Mouse (Mus musculus): ENCODE results near the gene Mfn2. TPM values are rescaled to one million over a fixed set of nuclear protein-coding genes. Genes with fewer than 3 reads are reported as not detected.
A peak's percentile ranks its signal among the peaks of the same experiment; 100 is the strongest.

Mfn2 gene
- total and polyA plus RNA-seq, 3 experiments, result 10.0 to 36.8 (median 17.5) TPM

- Histone ChIP-seq H3K9ac (ENCODE audit: insufficient read depth, low read depth) (no peak overlapping the region), H3K4me2 (ENCODE audit: insufficient read depth, low read depth, poor library complexity, severe bottlenecking) (no peak overlapping the region), H3K4me1 (ENCODE audit: control insufficient read depth in 1 of 2, insufficient read depth in 2 of 2) (peaks cover 6 to 34% of the 10 kb centered on the region in 2 experiments; a peak in 2 of 4 replicates), H3K79me2 (replicated peaks; ENCODE audit: control insufficient read depth, extremely low read depth, insufficient read depth, poor library complexity, severe bottlenecking) (no peaks in the 10 kb centered on the region; the same call in 1 of the 2 replicates), H3K36me3 (replicated peaks in 1 of 2; ENCODE audit: control insufficient read depth in 1 of 2, insufficient read depth in 1 of 2, low read length in 1 of 2) (peaks cover 0 to 5% of the 10 kb centered on the region in 2 experiments), H3K9me3 (replicated peaks; ENCODE audit: low read length) (no peaks in the 10 kb centered on the region), H3K27ac (ENCODE audit: insufficient read depth, low read depth) (no peak overlapping the region), H3K4me3 (replicated peaks in 1 of 3; ENCODE audit: low read depth in 2 of 3, low read length in 2 of 3, poor library complexity in 1 of 3) (no peak overlapping the region), H3K27me3 (replicated peaks) (no peaks in the 10 kb centered on the region)
- DNase-seq (ENCODE audit: extremely low read depth), result no peak
- TF ChIP-seq CHD1 (IDR thresholded peaks at IDR 0.05; ENCODE audit: low read depth, low read length) (no peak), ZC3H11A (IDR thresholded peaks at IDR 0.05; ENCODE audit: low read depth, low read length) (no peak), E2F4 (IDR thresholded peaks at IDR 0.05; ENCODE audit: insufficient replicate concordance, low read depth, low read length) (no peak), TCF12 (IDR thresholded peaks at IDR 0.05; ENCODE audit: low read depth, low read length) (no peak), JUN (IDR thresholded peaks at IDR 0.05; ENCODE audit: insufficient read depth, low read depth, low read length) (no peak), NRF1 (IDR thresholded peaks at IDR 0.05; ENCODE audit: low read depth, low read length) (no peak), ELF1 (IDR thresholded peaks at IDR 0.05; ENCODE audit: low read depth, low read length) (no peak), SIN3A (IDR thresholded peaks at IDR 0.05; ENCODE audit: low read length) (no peak), ZMIZ1 (IDR thresholded peaks at IDR 0.05; ENCODE audit: low read depth, low read length) (no peak), MXI1 (IDR thresholded peaks at IDR 0.05; ENCODE audit: low read depth, low read length) (no peak), CHD2 (IDR thresholded peaks at IDR 0.05; ENCODE audit: low read length) (no peak)
- dilution Hi-C loops (cut with MboI; ENCODE audit: extremely low pct_ligation_motif_present, extremely low pct_unique_long_range_greater_than_20kb, low sequenced_read_pairs) (no loop called here), in situ Hi-C loops (cut with MboI; ENCODE audit: low pct_ligation_motif_present, low pct_unique_long_range_greater_than_20kb, low sequenced_read_pairs) (no loop called here)
These were observed 53.7 kb downstream of the Mfn2 start for GRCm38 (mm10) chr4:147850776-147851175.

- Histone ChIP-seq H3K27me3 (replicated peaks) (no peaks in the 10 kb centered on the region), H3K4me3 (replicated peaks in 1 of 3; ENCODE audit: low read depth in 2 of 3, low read length in 2 of 3, poor library complexity in 1 of 3) (peak overlapping the region; percentile 62 to 89 (median 63)), H3K9ac (ENCODE audit: insufficient read depth, low read depth) (peak overlapping the region; percentile 97), H3K79me2 (replicated peaks; ENCODE audit: control insufficient read depth, extremely low read depth, insufficient read depth, poor library complexity, severe bottlenecking) (peaks cover 5% of the 10 kb centered on the region), H3K4me2 (ENCODE audit: insufficient read depth, low read depth, poor library complexity, severe bottlenecking) (peak overlapping the region; percentile 33; the same call in 1 of the 2 replicates), H3K4me1 (ENCODE audit: control insufficient read depth in 1 of 2, insufficient read depth in 2 of 2) (peaks cover 6 to 45% of the 10 kb centered on the region in 2 experiments; a peak in 2 of 4 replicates), H3K36me3 (replicated peaks in 1 of 2; ENCODE audit: control insufficient read depth in 1 of 2, insufficient read depth in 1 of 2, low read length in 1 of 2) (peaks cover 0 to 20% of the 10 kb centered on the region in 2 experiments), H3K27ac (ENCODE audit: insufficient read depth, low read depth) (no peak overlapping the region), H3K9me3 (replicated peaks; ENCODE audit: low read length) (no peaks in the 10 kb centered on the region)
- no peak for TF ChIP-seq USF1 (IDR thresholded peaks at IDR 0.05; ENCODE audit: low read depth, low read length)
- DNase-seq (ENCODE audit: extremely low read depth), result no peak
- in situ Hi-C loops (cut with MboI; ENCODE audit: low pct_ligation_motif_present, low pct_unique_long_range_greater_than_20kb, low sequenced_read_pairs), result no loop called here
- dilution Hi-C loops (cut with MboI; ENCODE audit: extremely low pct_ligation_motif_present, extremely low pct_unique_long_range_greater_than_20kb, low sequenced_read_pairs), result no loop called here
These were observed 55.9 kb downstream of the Mfn2 start for GRCm38 (mm10) chr4:147848584-147848991.

Measured in CH12.LX (cell line).